Mouse (Mus musculus): Measurements from ENCODE around the gene Irx1. TPM values are rescaled to one million over a fixed set of nuclear protein-coding genes. Genes with fewer than 3 reads are reported as not detected.
A peak's percentile ranks its signal among the peaks of the same experiment; 100 is the strongest.

Irx1 gene
- total RNA-seq (2014; fragmentation: Nextera tagmentation) = not detected in 2 replicates
- not detected in 2 replicates for total RNA-seq (2017)

- peak; percentile 14; the same call in 1 of the 2 replicates for ATAC-seq (replicated peaks; ENCODE audit: poor library complexity, severe bottlenecking)
Measured at GRCm38 (mm10) chr13:71963356-71964351, at the start of gene Irx1. Gene Irx1, minus strand, starts transcription at chr13:71963723.

- ATAC-seq (replicated peaks; ENCODE audit: poor library complexity, severe bottlenecking) = no peak
Measured at GRCm38 (mm10) chr13:71979932-71980655, 16.6 kb upstream of the Irx1 start.

GRCm38 (mm10) chr13:71975753-71976152, 12.2 kb upstream of the Irx1 start:
- no peak for ATAC-seq (replicated peaks; ENCODE audit: poor library complexity, severe bottlenecking)

- no peak for ATAC-seq (replicated peaks; ENCODE audit: poor library complexity, severe bottlenecking)
Measured at GRCm38 (mm10) chr13:71968286-71968685, 4.8 kb upstream of the Irx1 start.

GRCm38 (mm10) chr13:71967341-71968250, 4.1 kb upstream of the Irx1 start:
- ATAC-seq (replicated peaks; ENCODE audit: poor library complexity, severe bottlenecking) = no peak

GRCm38 (mm10) chr13:71966631-71967030, 3.1 kb upstream of the Irx1 start:
- no peak for ATAC-seq (replicated peaks; ENCODE audit: poor library complexity, severe bottlenecking)

GRCm38 (mm10) chr13:71964366-71964765, 843 bp upstream of the Irx1 start:
- ATAC-seq (replicated peaks; ENCODE audit: poor library complexity, severe bottlenecking) = no peak

- ATAC-seq (replicated peaks; ENCODE audit: poor library complexity, severe bottlenecking) = peak; percentile 35
Measured at GRCm38 (mm10) chr13:71962661-71963355, 715 bp downstream of the Irx1 start.

- ATAC-seq (replicated peaks; ENCODE audit: poor library complexity, severe bottlenecking) = no peak
Measured at GRCm38 (mm10) chr13:71961891-71962660, 1.4 kb downstream of the Irx1 start.

- no peak for ATAC-seq (replicated peaks; ENCODE audit: poor library complexity, severe bottlenecking)
Measured at GRCm38 (mm10) chr13:71960846-71961735, 2.4 kb downstream of the Irx1 start.

- ATAC-seq (replicated peaks; ENCODE audit: poor library complexity, severe bottlenecking) = no peak
Measured at GRCm38 (mm10) chr13:71960277-71960672, 3.2 kb downstream of the Irx1 start.

- peak; percentile 21; the same call in 1 of the 2 replicates for ATAC-seq (replicated peaks; ENCODE audit: poor library complexity, severe bottlenecking)
Measured at GRCm38 (mm10) chr13:71959361-71960276, 3.9 kb downstream of the Irx1 start.

- ATAC-seq (replicated peaks; ENCODE audit: poor library complexity, severe bottlenecking) = no peak
Measured at GRCm38 (mm10) chr13:71958651-71959050, 4.9 kb downstream of the Irx1 start.

GRCm38 (mm10) chr13:71957811-71958351, 5.6 kb downstream of the Irx1 start:
- ATAC-seq (replicated peaks; ENCODE audit: poor library complexity, severe bottlenecking) = no peak

- no peak for ATAC-seq (replicated peaks; ENCODE audit: poor library complexity, severe bottlenecking)
Measured at GRCm38 (mm10) chr13:71957147-71957546, 6.4 kb downstream of the Irx1 start.

- peak; percentile 58 for ATAC-seq (replicated peaks; ENCODE audit: poor library complexity, severe bottlenecking)
Measured at GRCm38 (mm10) chr13:71956481-71956880, 7.0 kb downstream of the Irx1 start.
